Mouse (Mus musculus): Measurements from ENCODE around the gene Arsg. TPM values are rescaled to one million over a fixed set of nuclear protein-coding genes. Genes with fewer than 3 reads are reported as not detected.

Gene Arsg
- polyA plus RNA-seq, 1 experiment = 0.88 TPM

GRCm38 (mm10) chr11:109591511-109591910 lies 118.3 kb downstream of the Arsg start:
- TF ChIP-seq GATA1 (IDR thresholded peaks at IDR 0.05; ENCODE audit: borderline replicate concordance, low read length) (no peak), FLI1 (IDR thresholded peaks at IDR 0.05; ENCODE audit: low read length) (no peak)
- Histone ChIP-seq H3K4me1 (peaks cover 61% of the 10 kb centered on the region), H3K36me3 (replicated peaks; ENCODE audit: low read length) (peaks cover 88% of the 10 kb centered on the region)

GRCm38 (mm10) chr11:109593200-109593981 lies 120.2 kb downstream of the Arsg start:
- TF ChIP-seq FLI1 (IDR thresholded peaks at IDR 0.05; ENCODE audit: low read length) = no peak
- no peak for TF ChIP-seq GATA1 (IDR thresholded peaks at IDR 0.05; ENCODE audit: borderline replicate concordance, low read length)
- peaks cover 91% of the 10 kb centered on the region for H3K36me3 ChIP-seq (replicated peaks; ENCODE audit: low read length)
- peaks cover 42% of the 10 kb centered on the region for H3K4me1 ChIP-seq
- no peaks in the 10 kb centered on the region for H3K9me3 ChIP-seq
- no peaks in the 10 kb centered on the region for H3K27me3 ChIP-seq (replicated peaks)
- no peak overlapping the region for H3K4me3 ChIP-seq (replicated peaks)

More at GRCm38 (mm10) chr11:109591511-109591910, 118.3 kb downstream of the Arsg start:
- Histone ChIP-seq H3K9me3 (no peaks in the 10 kb centered on the region), H3K4me3 (replicated peaks) (no peak overlapping the region), H3K27me3 (replicated peaks) (no peaks in the 10 kb centered on the region)

DNA sequence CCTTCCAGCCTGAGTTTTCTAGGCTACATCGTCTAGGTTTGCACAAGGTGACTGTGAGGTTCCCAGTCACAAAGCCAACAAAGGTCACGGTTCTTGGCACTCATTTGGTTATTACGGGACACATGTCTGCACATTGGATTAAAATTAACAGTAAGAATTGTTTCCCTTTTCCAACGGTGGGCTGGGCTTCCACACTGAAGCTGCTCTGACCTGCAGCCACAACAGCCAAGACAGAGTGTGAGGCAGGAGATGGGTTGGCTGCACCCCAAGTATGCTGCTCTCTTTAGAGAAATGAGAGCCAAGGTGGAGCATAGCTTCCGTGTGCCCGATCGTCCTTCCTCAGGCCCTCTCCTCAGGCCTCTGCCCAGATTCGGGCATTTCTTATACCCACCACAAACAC lies 121.6 kb downstream of the Arsg start:
- TF ChIP-seq GATA1 (IDR thresholded peaks at IDR 0.05; ENCODE audit: borderline replicate concordance, low read length) (no peak), FLI1 (IDR thresholded peaks at IDR 0.05; ENCODE audit: low read length) (no peak)
- no peaks in the 10 kb centered on the region for H3K9me3 ChIP-seq
- no peaks in the 10 kb centered on the region for H3K27me3 ChIP-seq (replicated peaks)
- peaks cover 35% of the 10 kb centered on the region for H3K4me1 ChIP-seq
- H3K4me3 ChIP-seq (replicated peaks) = no peak overlapping the region
- H3K36me3 ChIP-seq (replicated peaks; ENCODE audit: low read length) = peaks cover 91% of the 10 kb centered on the region

DNA sequence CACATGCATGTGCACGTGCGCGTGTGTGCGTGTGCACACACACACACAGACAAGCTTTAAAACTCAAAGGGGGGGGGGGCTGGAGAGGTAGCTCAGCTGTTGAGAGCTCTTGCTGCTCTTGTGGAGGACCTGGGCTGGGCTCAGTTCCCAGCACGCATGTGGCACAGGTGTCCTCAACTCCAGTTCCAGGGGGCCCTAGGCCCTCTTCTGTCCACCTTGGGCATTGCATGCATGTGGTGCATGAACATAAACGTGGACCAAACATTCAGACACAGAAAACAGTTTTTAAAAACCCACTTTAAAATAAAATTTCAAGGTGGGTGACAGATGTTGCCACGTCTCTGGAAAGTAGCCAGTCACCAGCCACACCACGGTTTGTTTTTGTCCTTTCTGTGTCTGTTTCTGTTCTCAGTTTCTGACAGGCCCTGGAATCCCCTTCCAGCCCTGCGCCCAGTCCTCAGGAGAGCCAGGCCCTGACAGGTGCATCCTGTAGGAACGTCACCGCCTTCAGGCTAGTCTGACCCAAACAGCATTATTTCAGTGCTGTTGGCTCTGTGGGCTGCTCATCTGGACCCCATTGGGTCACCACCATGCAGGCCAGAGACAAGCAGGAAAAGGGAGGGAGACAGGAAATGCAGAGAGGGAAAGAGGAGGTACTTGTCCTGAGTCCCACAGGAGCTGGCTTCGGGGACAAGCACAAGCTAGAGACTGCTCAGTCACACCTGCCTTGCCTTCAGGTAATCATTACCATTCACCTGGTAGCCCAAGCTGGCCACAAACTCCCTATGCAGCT lies 125.8 kb downstream of the Arsg start:
- H3K27me3 ChIP-seq (replicated peaks) = no peaks in the 10 kb centered on the region
- H3K4me1 ChIP-seq = peaks cover 19% of the 10 kb centered on the region
- peaks cover 12% of the 10 kb centered on the region for H3K9me3 ChIP-seq
- TF ChIP-seq GATA1 (IDR thresholded peaks at IDR 0.05; ENCODE audit: borderline replicate concordance, low read length) = no peak
- no peak for TF ChIP-seq FLI1 (IDR thresholded peaks at IDR 0.05; ENCODE audit: low read length)
- peaks cover 99% of the 10 kb centered on the region for H3K36me3 ChIP-seq (replicated peaks; ENCODE audit: low read length)
- no peak overlapping the region for H3K4me3 ChIP-seq (replicated peaks)

- no peaks in the 10 kb centered on the region for H3K9me3 ChIP-seq
- peaks cover 32% of the 10 kb centered on the region for H3K4me1 ChIP-seq
- H3K36me3 ChIP-seq (replicated peaks; ENCODE audit: low read length) = peaks cover 48% of the 10 kb centered on the region
- TF ChIP-seq GATA1 (IDR thresholded peaks at IDR 0.05; ENCODE audit: borderline replicate concordance, low read length) (no peak), FLI1 (IDR thresholded peaks at IDR 0.05; ENCODE audit: low read length) (no peak)
- H3K4me3 ChIP-seq (replicated peaks) = no peak overlapping the region
- H3K27me3 ChIP-seq (replicated peaks) = no peaks in the 10 kb centered on the region
These were observed 134.4 kb downstream of the Arsg start for GRCm38 (mm10) chr11:109607600-109607999.

GRCm38 (mm10) chr11:109608976-109609625 lies 135.9 kb downstream of the Arsg start:
- TF ChIP-seq FLI1 (IDR thresholded peaks at IDR 0.05; ENCODE audit: low read length) (no peak), GATA1 (IDR thresholded peaks at IDR 0.05; ENCODE audit: borderline replicate concordance, low read length) (no peak)
- Histone ChIP-seq H3K4me3 (replicated peaks) (peak overlapping the region; percentile 100), H3K4me1 (peaks cover 47% of the 10 kb centered on the region), H3K36me3 (replicated peaks; ENCODE audit: low read length) (peaks cover 33% of the 10 kb centered on the region), H3K9me3 (no peaks in the 10 kb centered on the region), H3K27me3 (replicated peaks) (no peaks in the 10 kb centered on the region)

- peaks cover 24% of the 10 kb centered on the region for H3K36me3 ChIP-seq (replicated peaks; ENCODE audit: low read length)
- no peaks in the 10 kb centered on the region for H3K27me3 ChIP-seq (replicated peaks)
- H3K4me1 ChIP-seq = peaks cover 56% of the 10 kb centered on the region
- no peaks in the 10 kb centered on the region for H3K9me3 ChIP-seq
- no peak for TF ChIP-seq GATA1 (IDR thresholded peaks at IDR 0.05; ENCODE audit: borderline replicate concordance, low read length)
- TF ChIP-seq FLI1 (IDR thresholded peaks at IDR 0.05; ENCODE audit: low read length) = no peak
- H3K4me3 ChIP-seq (replicated peaks) = peak overlapping the region; percentile 100
These were observed 137.0 kb downstream of the Arsg start for GRCm38 (mm10) chr11:109610046-109610794.

DNA sequence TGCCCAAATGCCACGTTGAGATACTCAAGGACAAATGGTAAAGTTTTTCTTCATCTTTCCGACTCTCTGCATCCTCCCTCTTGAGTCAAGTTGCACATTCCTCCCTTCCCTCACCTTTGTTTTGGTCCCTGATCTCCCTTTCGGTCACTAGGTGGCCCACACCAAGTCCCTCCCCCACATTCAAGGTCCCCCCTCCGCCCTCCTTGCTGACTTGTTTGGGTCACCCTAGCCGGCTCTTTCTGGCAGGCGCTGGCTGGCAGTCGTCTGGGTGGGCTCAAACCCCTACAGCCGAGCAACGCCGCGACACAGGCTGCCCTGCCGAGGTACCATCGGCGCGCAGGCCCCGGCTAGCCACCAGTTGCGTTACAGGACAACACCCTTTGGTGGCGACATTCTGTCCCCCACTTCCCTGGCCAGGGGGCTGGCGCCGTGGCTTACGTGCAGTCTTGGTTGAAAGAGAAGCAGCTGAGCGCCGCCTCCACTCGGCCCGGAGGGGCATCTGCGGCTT lies 137.7 kb downstream of the Arsg start:
- peaks cover 63% of the 10 kb centered on the region for H3K4me1 ChIP-seq
- peak overlapping the region; percentile 100 for H3K4me3 ChIP-seq (replicated peaks)
- no peaks in the 10 kb centered on the region for H3K27me3 ChIP-seq (replicated peaks)
- H3K9me3 ChIP-seq = no peaks in the 10 kb centered on the region
- TF ChIP-seq FLI1 (IDR thresholded peaks at IDR 0.05; ENCODE audit: low read length) (no peak), GATA1 (IDR thresholded peaks at IDR 0.05; ENCODE audit: borderline replicate concordance, low read length) (no peak)
- peaks cover 18% of the 10 kb centered on the region for H3K36me3 ChIP-seq (replicated peaks; ENCODE audit: low read length)

Measured in megakaryocyte, embryonic 14.5 days (primary cell).